Mouse (Mus musculus) neutrophil, adult 65 days (primary cell): ENCODE measurements around the gene Cacna1e. TPM values are rescaled to one million over a fixed set of nuclear protein-coding genes. Genes with fewer than 3 reads are reported as not detected.

Source experiments
- total RNA-seq: library from RNA; stranded (reverse); gene quantifications from 2 replicates; pipeline ENCODE4 v1.2.4, GENCODE M21; 2023

Cacna1e gene
- total RNA-seq: 1.9 and 2.3 TPM in 2 replicates

GRCm38 (mm10) chr1:154884275-154885206 lies at the start of gene Cacna1e:
TSS of gene Cacna1e (minus strand) at chr1:154884501.

Other genes with a start within 250 kb of the Cacna1e start
- gene Ier5, start 215.1 kb upstream of the Cacna1e start, total RNA-seq: 306 and 313 TPM in 2 replicates